Mouse (Mus musculus) C3H10T1/2 (cell line): ENCODE measurements around the gene Cyb5rl. TPM values are rescaled to one million over a fixed set of nuclear protein-coding genes. Genes with fewer than 3 reads are reported as not detected.

Experiments
- polyA plus RNA-seq, 2 experiments: library from polyadenylated mRNA; unstranded; fragments of >200 nt; fragmentation: generic; extraction: Trizol; gene quantifications; one replicate each; pipeline ENCODE4 v1.2.1; 2012; ENCODE audit warnings: missing spikeins in 2 of 2

Cyb5rl gene
- 1 to 10 TPM; 6.4 to 9.6 TPM for polyA plus RNA-seq

DNA sequence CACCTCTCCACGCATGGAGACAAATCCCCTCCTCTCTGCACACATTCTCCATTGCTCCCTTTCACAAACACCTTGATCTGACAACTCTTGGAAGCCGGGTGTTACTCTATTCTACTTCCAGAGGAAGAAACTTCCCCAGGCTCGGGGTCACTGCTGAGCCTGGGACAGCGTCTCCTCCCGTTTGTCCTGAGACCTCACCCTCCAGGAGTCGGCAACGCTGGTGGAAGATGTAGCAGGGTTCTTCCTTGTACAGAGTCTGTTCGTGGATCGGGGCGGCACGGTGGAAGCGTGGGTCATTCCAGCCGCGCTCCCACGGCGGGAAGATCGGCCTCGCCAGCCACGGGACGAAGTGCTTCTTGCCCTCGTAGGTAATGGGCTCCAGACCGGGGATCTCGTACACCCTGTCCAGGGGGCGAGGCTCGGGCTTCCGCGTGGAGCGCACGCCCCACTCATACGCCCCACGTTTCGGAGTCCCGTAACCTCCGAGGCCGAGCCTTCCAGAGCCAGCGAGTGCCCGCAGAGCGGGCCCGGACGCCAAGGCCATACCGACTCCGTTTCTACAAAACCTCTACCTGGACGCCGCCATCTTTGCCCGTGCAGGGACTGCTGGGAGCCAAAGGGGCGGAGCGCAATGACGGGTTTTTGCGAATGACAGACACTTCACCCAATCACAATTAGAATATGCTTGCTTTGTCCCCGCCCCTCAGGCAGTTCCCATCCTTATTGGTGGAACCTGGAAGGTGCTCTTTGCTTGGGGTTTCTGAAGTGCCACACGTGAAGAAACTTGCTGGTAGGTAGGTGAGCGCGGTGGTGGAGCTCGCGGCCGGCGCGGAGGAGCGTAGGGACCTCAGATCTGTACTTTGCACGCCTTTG, at the start of gene Cyb5rl, which contains the start of gene Mrpl37:
Cyb5rl (plus strand) TSS at position 737 of the 873 bp plus-strand sequence.
Mrpl37 (minus strand) TSS at position 617 of the 873 bp plus-strand sequence.

DNA sequence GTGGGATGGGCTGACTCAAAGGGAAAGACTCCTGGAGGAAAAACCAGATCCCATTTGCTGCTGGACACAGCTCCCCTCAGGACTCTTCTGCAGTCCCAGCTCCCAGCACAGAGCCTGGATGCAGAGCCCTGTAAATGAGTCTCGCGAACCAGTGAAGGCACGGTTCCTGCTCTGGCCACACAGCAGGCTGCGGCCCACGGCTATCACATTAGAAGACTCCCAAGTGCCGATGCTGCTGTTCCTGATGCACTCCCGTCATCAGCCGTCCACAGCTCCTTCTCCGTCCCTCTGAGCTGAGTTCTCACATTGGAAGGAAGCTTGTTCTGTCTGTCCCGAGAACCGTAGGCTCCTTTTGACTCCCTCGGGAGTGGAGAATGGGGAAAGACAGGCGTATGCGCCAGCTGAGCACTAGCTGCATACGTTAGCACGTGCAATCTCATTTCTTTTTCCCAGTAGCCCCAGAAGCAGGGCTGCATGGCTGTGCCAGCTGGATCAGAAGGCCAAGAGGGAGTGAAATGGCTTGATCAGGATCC, 30.1 kb downstream of the Cyb5rl start, which contains the start of gene Cdcp2:
Cdcp2 (plus strand) TSS at position 51 of the 533 bp plus-strand sequence.

Other genes with a start within 250 kb of the Cyb5rl start
- gene Ssbp3, start 156.3 kb upstream of the Cyb5rl start, polyA plus RNA-seq = 100 to 1,000 TPM in 1 of 2 experiments, 10 to 100 TPM in 1; 40.5 to 161 TPM
- 10 to 100 TPM; 46.4 to 82.1 TPM for gene Mrpl37, start 120 bp upstream of the Cyb5rl start, polyA plus RNA-seq
- gene Cdcp2, start 29.9 kb downstream of the Cyb5rl start, polyA plus RNA-seq = not detected
- 100 to 1,000 TPM in 1 of 2 experiments, 10 to 100 TPM in 1; 35.2 to 237 TPM for gene Tmem59, start 111.4 kb downstream of the Cyb5rl start, polyA plus RNA-seq
- 10 to 100 TPM in 1 of 2 experiments, 1 to 10 TPM in 1; 3.8 to 15.2 TPM for gene Tceanc2, start 112.1 kb downstream of the Cyb5rl start, polyA plus RNA-seq
- under 1 TPM in 1 of 2 experiments, not detected in 1; 0.09 TPM for gene Ldlrad1, start 142.2 kb downstream of the Cyb5rl start, polyA plus RNA-seq
- 10 to 100 TPM; 21.2 to 61.8 TPM for gene Lrrc42, start 186.5 kb downstream of the Cyb5rl start, polyA plus RNA-seq
- gene Hspb11, start 186.6 kb downstream of the Cyb5rl start, polyA plus RNA-seq = 10 to 100 TPM in 1 of 2 experiments, 1 to 10 TPM in 1; 6.2 to 47.3 TPM
- gene Dio1, start 240.2 kb downstream of the Cyb5rl start, polyA plus RNA-seq = not detected
- gene Yipf1, start 247.4 kb downstream of the Cyb5rl start, polyA plus RNA-seq = 10 to 100 TPM; 60.9 to 61.5 TPM